Comparison of ENCODE assay signal across 8 mouse cellular contexts in genomic region chr7:116308632-116308991, GRCm38 (mm10). TPM values are rescaled to one million over a fixed set of nuclear protein-coding genes. Genes with fewer than 3 reads are reported as not detected.
DNase-seq lines count a peak whose midpoint lies in the region; ATAC-seq and TF ChIP-seq lines count a peak whose summit lies in the region.

No protein-coding gene starts in this region.

- H3K4me1 ChIP-seq in erythroblast, embryonic 14.5 days (ENCODE audit: control insufficient read depth): peaks cover 26% of the 10 kb centered on the region
- peaks cover 26% of the 10 kb centered on the region for H3K4me1 ChIP-seq in hindbrain, embryonic 13.5 days (replicated peaks)
- H3K4me1 ChIP-seq in liver, adult 2 months (ENCODE audit: control insufficient read depth, insufficient read depth, low read length): peaks cover 2% of the 10 kb centered on the region; the same call in 1 of the 2 replicates
- H3K4me1 ChIP-seq in stomach, embryonic 15.5 days: peaks cover 19% of the 10 kb centered on the region

- H3K4me2 ChIP-seq in hindbrain, embryonic 13.5 days: peak overlapping the region; percentile 99
- H3K4me2 ChIP-seq in stomach, embryonic 15.5 days: peak overlapping the region; percentile 98

- no peaks in the 10 kb centered on the region for H3K36me3 ChIP-seq in erythroblast, embryonic 14.5 days (ENCODE audit: control insufficient read depth)
- no peaks in the 10 kb centered on the region for H3K36me3 ChIP-seq in hindbrain, embryonic 13.5 days
- no peaks in the 10 kb centered on the region for H3K36me3 ChIP-seq in liver, adult 2 months (ENCODE audit: control insufficient read depth, insufficient read depth, low read length)
- no peaks in the 10 kb centered on the region for H3K36me3 ChIP-seq in stomach, embryonic 15.5 days

- 0 out of 2 replicates have a peak overlapping the region, but pooled peaks have one; percentile 72 for H3K9ac ChIP-seq in hindbrain, embryonic 13.5 days
- H3K9ac ChIP-seq in liver, adult 2 months (ENCODE audit: low read depth, low read length): peak overlapping the region; percentile 41
- no peak overlapping the region for H3K9ac ChIP-seq in stomach, embryonic 15.5 days

- peaks cover 50% of the 10 kb centered on the region for H3K27me3 ChIP-seq in erythroblast, embryonic 14.5 days (ENCODE audit: control insufficient read depth)
- peaks cover 34% of the 10 kb centered on the region for H3K27me3 ChIP-seq in hindbrain, embryonic 13.5 days
- no peaks in the 10 kb centered on the region for H3K27me3 ChIP-seq in liver, adult 2 months (ENCODE audit: control insufficient read depth, insufficient read depth, low read length)
- peaks cover 5% of the 10 kb centered on the region; the same call in 1 of the 2 replicates for H3K27me3 ChIP-seq in stomach, embryonic 15.5 days (replicated peaks)

- no peak overlapping the region for H3K27ac ChIP-seq in hindbrain, embryonic 13.5 days
- H3K27ac ChIP-seq in liver, adult 2 months (replicated peaks; ENCODE audit: insufficient read depth, low read depth, low read length): peak overlapping the region; percentile 81
- H3K27ac ChIP-seq in stomach, embryonic 15.5 days: peak overlapping the region; percentile 92

- 2% methylated on average over 15 of the region's 16 CpGs for WGBS in hindbrain, embryonic 13.5 days
- 5% methylated on average over 16 of the region's 16 CpGs for WGBS in liver, adult 2 months
- WGBS in stomach, embryonic 15.5 days: 3% methylated on average over 16 of the region's 16 CpGs

- peaks cover 7% of the 10 kb centered on the region; the same call in 1 of the 2 replicates for H3K79me2 ChIP-seq in liver, adult 2 months (ENCODE audit: control insufficient read depth, insufficient read depth, low read length)

- TF ChIP-seq CTCF in liver, adult 2 months (IDR thresholded peaks at IDR 0.05; ENCODE audit: low read depth, low read length): no peak

- peak; percentile 93 for DNase-seq in ZHBTc4 (ENCODE audit: low read depth, low spot score)
- DNase-seq in liver, adult 2 months (ENCODE audit: extremely low read depth, low read depth, low spot score): no peak
- no peak for DNase-seq in layer of hippocampus, postnatal 10 days (ENCODE audit: low spot score in 2 of 2)
- DNase-seq in frontal cortex, adult 2 months (ENCODE audit: extremely low spot score in 1 of 2, low spot score in 1 of 2): no peak

- no peaks in the 10 kb centered on the region; the same call in 1 of the 2 replicates for H3K9me3 ChIP-seq in erythroblast, embryonic 14.5 days (ENCODE audit: control insufficient read depth, low read length)
- H3K9me3 ChIP-seq in hindbrain, embryonic 13.5 days: no peaks in the 10 kb centered on the region
- no peaks in the 10 kb centered on the region for H3K9me3 ChIP-seq in stomach, embryonic 15.5 days

- TF ChIP-seq POLR2A in liver, adult 2 months (IDR thresholded peaks at IDR 0.05; ENCODE audit: extremely low read depth, insufficient read depth, low read length): no peak

- ATAC-seq in erythroblast, adult 5-6 weeks (replicated peaks; ENCODE audit: low FRiP score, poor library complexity, severe bottlenecking): no peak
- ATAC-seq in hindbrain, embryonic 13.5 days (ENCODE audit: low FRiP score): 0 out of 2 replicates have a peak, but pooled peaks have one; percentile 4
- peak; percentile 66 for ATAC-seq in stomach, embryonic 15.5 days (ENCODE audit: insufficient read depth, low FRiP score, low read depth)

- H3K4me3 ChIP-seq in erythroblast, embryonic 14.5 days (replicated peaks): peak overlapping the region; percentile 74
- peak overlapping the region; percentile 75 for H3K4me3 ChIP-seq in hindbrain, embryonic 13.5 days
- peak overlapping the region; percentile 70 for H3K4me3 ChIP-seq in liver, adult 2 months (ENCODE audit: insufficient read depth, low read depth, low read length)
- H3K4me3 ChIP-seq in stomach, embryonic 15.5 days (replicated peaks): peak overlapping the region; percentile 72

RNA-seq across cellular contexts. Expression of gene Plekha7, which starts 0.4 kb away (rescaled TPM):
- polyA plus RNA-seq in erythroblast, embryonic 14.5 days (2012): 0.13 and 0.19 TPM in 2 replicates
- 2.1 TPM in 1 of 2 replicates, not detected in the other for total RNA-seq in erythroblast, adult 5-6 weeks (2015; ENCODE audit: low replicate concordance)
- 0.17 TPM in 1 of 2 replicates, not detected in the other for total RNA-seq in erythroblast, adult 5-6 weeks (2017; ENCODE audit: low replicate concordance)
- 6.5 and 6.8 TPM in 2 replicates for polyA plus RNA-seq in hindbrain, embryonic 13.5 days (2015; fragmentation: Nextera tagmentation; extraction: Ambion mirVana)
- total RNA-seq in liver, adult 2 months (2014; rRNA removed): 2.2 and 2.3 TPM in 2 replicates
- polyA plus RNA-seq in liver, adult 2 months (2012; rRNA removed): 2.7 and 2.9 TPM in 2 replicates
- polyA plus RNA-seq in stomach, embryonic 15.5 days (2015; fragmentation: Nextera tagmentation; extraction: Ambion mirVana): 17.4 and 19.3 TPM in 2 replicates
- 10 to 100 TPM; 20.5 to 25.9 TPM for total RNA-seq in layer of hippocampus, postnatal 10 days (2021)
- polyA plus RNA-seq in frontal cortex, adult 2 months (2012; rRNA removed): 23.9 and 28.3 TPM in 2 replicates

RNA-seq across cellular contexts. Expression of gene Rps13, which starts 25.4 kb away (rescaled TPM):
- polyA plus RNA-seq in erythroblast, embryonic 14.5 days (2012): 423 and 489 TPM in 2 replicates
- 414 and 431 TPM in 2 replicates for total RNA-seq in erythroblast, adult 5-6 weeks (2015; ENCODE audit: low replicate concordance)
- total RNA-seq in erythroblast, adult 5-6 weeks (2017; ENCODE audit: low replicate concordance): 293 and 496 TPM in 2 replicates
- polyA plus RNA-seq in hindbrain, embryonic 13.5 days (2015; fragmentation: Nextera tagmentation; extraction: Ambion mirVana): 563 and 564 TPM in 2 replicates
- total RNA-seq in liver, adult 2 months (2014; rRNA removed): 125 and 171 TPM in 2 replicates
- polyA plus RNA-seq in liver, adult 2 months (2012; rRNA removed): 107 and 198 TPM in 2 replicates
- 728 and 831 TPM in 2 replicates for polyA plus RNA-seq in stomach, embryonic 15.5 days (2015; fragmentation: Nextera tagmentation; extraction: Ambion mirVana)
- total RNA-seq in layer of hippocampus, postnatal 10 days (2021): 100 to 1,000 TPM; 282 to 291 TPM
- polyA plus RNA-seq in frontal cortex, adult 2 months (2012; rRNA removed): 443 and 539 TPM in 2 replicates
